Comparison of ENCODE assay signal across 8 mouse cellular contexts in the genomic region with DNA sequence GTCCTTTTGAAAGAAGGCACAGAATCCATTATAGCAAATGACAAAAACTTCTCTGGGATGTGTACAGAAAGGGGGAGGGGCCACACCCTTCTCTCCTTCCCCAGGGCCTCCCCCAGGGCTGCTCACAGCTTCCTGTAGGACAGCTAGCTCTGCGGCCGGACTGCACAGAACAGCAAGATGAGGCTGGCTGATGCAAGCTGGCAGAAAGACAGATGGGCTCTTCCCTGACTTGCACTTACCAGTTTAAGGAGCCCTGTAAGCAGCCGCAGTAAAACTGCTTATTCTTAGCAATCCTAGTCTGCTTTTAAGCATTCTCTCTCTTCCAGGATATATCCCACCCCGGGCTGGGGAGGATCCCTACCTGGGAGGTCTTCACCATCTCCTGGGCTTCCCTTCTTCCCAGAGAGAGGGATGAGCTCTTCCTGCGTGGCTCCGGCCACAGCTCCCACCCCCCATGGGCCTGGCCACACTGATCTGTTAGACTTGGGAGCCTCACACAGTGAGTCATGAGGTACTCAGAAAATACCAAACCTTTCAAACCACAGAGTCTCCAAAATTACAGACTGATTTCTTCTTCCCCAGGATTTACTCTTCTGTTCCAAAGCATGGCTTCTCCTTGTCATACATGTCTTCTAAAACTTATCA.
DNase-seq lines count a peak whose midpoint lies in the region; ATAC-seq and TF ChIP-seq lines count a peak whose summit lies in the region.

No protein-coding gene starts in this region.

- H3K9me3 ChIP-seq in neural tube, embryonic 11.5 days (ENCODE audit: control insufficient read depth, low read length) = no peaks in the 10 kb centered on the region
- no peaks in the 10 kb centered on the region for H3K9me3 ChIP-seq in heart, embryonic 12.5 days (replicated peaks)
- H3K9me3 ChIP-seq in midbrain, embryonic 13.5 days = no peaks in the 10 kb centered on the region

- 44% methylated on average over 6 of the region's 6 CpGs for WGBS in neural tube, embryonic 11.5 days
- 30% methylated on average over 6 of the region's 6 CpGs for WGBS in heart, embryonic 12.5 days
- WGBS in midbrain, embryonic 13.5 days = 40% methylated on average over 6 of the region's 6 CpGs

- H3K4me2 ChIP-seq in neural tube, embryonic 11.5 days (ENCODE audit: low read depth) = no peak overlapping the region
- H3K4me2 ChIP-seq in heart, embryonic 12.5 days = no peak overlapping the region
- no peak overlapping the region for H3K4me2 ChIP-seq in midbrain, embryonic 13.5 days (replicated peaks)

- no peak overlapping the region; the same call in 1 of the 2 replicates for H3K27ac ChIP-seq in gastrocnemius, adult 2 months
- 0 out of 2 replicates have a peak overlapping the region, but pooled peaks have one; percentile 34 for H3K27ac ChIP-seq in neural tube, embryonic 11.5 days (ENCODE audit: low read depth, low read length)
- H3K27ac ChIP-seq in heart, embryonic 12.5 days (ENCODE audit: poor library complexity, severe bottlenecking) = no peak overlapping the region
- 0 out of 2 replicates have a peak overlapping the region, but pooled peaks have one; percentile 20 for H3K27ac ChIP-seq in midbrain, embryonic 13.5 days

- no peaks in the 10 kb centered on the region for H3K36me3 ChIP-seq in neural tube, embryonic 11.5 days (ENCODE audit: control insufficient read depth, insufficient read depth, low read length)
- no peaks in the 10 kb centered on the region for H3K36me3 ChIP-seq in heart, embryonic 12.5 days
- H3K36me3 ChIP-seq in midbrain, embryonic 13.5 days = no peaks in the 10 kb centered on the region

- DNase-seq in gastrocnemius, adult 2 months = peak; percentile 37
- no peak for DNase-seq in gastrocnemius, postnatal 4 days (ENCODE audit: low spot score in 2 of 2)
- DNase-seq in neural tube, embryonic 11.5 days (ENCODE audit: low spot score) = no peak
- no peak for DNase-seq in neural tube, embryonic 10.5 days (ENCODE audit: extremely low spot score, low spot score)
- no peak for DNase-seq in cerebellum, adult 9-11 months
- DNase-seq in T-cell, adult 2 months (ENCODE audit: low spot score) = no peak

- peaks cover 27% of the 10 kb centered on the region for H3K4me1 ChIP-seq in neural tube, embryonic 11.5 days (ENCODE audit: control insufficient read depth, insufficient read depth, low read length)
- H3K4me1 ChIP-seq in heart, embryonic 12.5 days (replicated peaks) = peaks cover 24% of the 10 kb centered on the region
- peaks cover 33% of the 10 kb centered on the region for H3K4me1 ChIP-seq in midbrain, embryonic 13.5 days (replicated peaks)

- no peaks in the 10 kb centered on the region for H3K27me3 ChIP-seq in neural tube, embryonic 11.5 days (ENCODE audit: control insufficient read depth, insufficient read depth, low read length)
- H3K27me3 ChIP-seq in heart, embryonic 12.5 days (replicated peaks) = no peaks in the 10 kb centered on the region
- no peaks in the 10 kb centered on the region for H3K27me3 ChIP-seq in midbrain, embryonic 13.5 days

- no peak overlapping the region for H3K4me3 ChIP-seq in gastrocnemius, adult 2 months
- no peak overlapping the region for H3K4me3 ChIP-seq in neural tube, embryonic 11.5 days (ENCODE audit: low read depth, low read length)
- H3K4me3 ChIP-seq in heart, embryonic 12.5 days = no peak overlapping the region
- no peak overlapping the region for H3K4me3 ChIP-seq in midbrain, embryonic 13.5 days (replicated peaks)

- no peak for ATAC-seq in neural tube, embryonic 11.5 days (ENCODE audit: insufficient read depth, low FRiP score, low TSS enrichment)
- peak; percentile 29; the same call in 1 of the 2 replicates for ATAC-seq in heart, embryonic 12.5 days (ENCODE audit: insufficient number of reproducible peaks, low FRiP score)
- peak; percentile 64 for ATAC-seq in midbrain, embryonic 13.5 days

- TF ChIP-seq CTCF in gastrocnemius, adult 2 months (IDR thresholded peaks at IDR 0.05) = no peak

- peak overlapping the region; percentile 22; the same call in 1 of the 2 replicates for H3K9ac ChIP-seq in neural tube, embryonic 11.5 days (ENCODE audit: low read length)
- H3K9ac ChIP-seq in heart, embryonic 12.5 days = peak overlapping the region; percentile 51; the same call in 1 of the 2 replicates
- 0 out of 2 replicates have a peak overlapping the region, but pooled peaks have one; percentile 12 for H3K9ac ChIP-seq in midbrain, embryonic 13.5 days (replicated peaks)

- intact Hi-C loops in gastrocnemius, adult 2 months (cut with DNase I) = no loop called here

Comparison
In these comparisons a context has a peak if more than half of its experiments do, and no peak if none do; other contexts are left out.
1. H3K27ac ChIP-seq: peak in neural tube, embryonic 11.5 days (single experiment) and midbrain, embryonic 13.5 days (single experiment); none in gastrocnemius, adult 2 months (single experiment) and heart, embryonic 12.5 days (single experiment).
2. Peak in every context shown above with its lines, with median percentiles within 50 percentile points of each other: H3K9ac ChIP-seq.